Mouse (Mus musculus) thymus, adult 2 months (tissue): ENCODE measurements around the gene Tmem200a.

Experiments
- CTCF ChIP-seq: fragments of 200-500 bp; IDR thresholded peaks from 2 replicates; pipeline ENCODE4 v1.5.1; 2012; ENCODE audit warnings: mild to moderate bottlenecking, control low read depth, low read length, moderate library complexity, borderline replicate concordance; ENCODE audit not compliant: control insufficient read depth, poor library complexity, insufficient read depth; ENCODE audit errors: extremely low read depth
- POLR2A ChIP-seq: fragments of 200-500 bp; IDR thresholded peaks from 2 replicates; pipeline ENCODE4 v1.6.1; 2012; ENCODE audit warnings: mild to moderate bottlenecking, low read length, control low read depth, moderate library complexity; ENCODE audit not compliant: control insufficient read depth, poor library complexity, insufficient read depth; ENCODE audit errors: extremely low read depth

- TF ChIP-seq CTCF (no peak), POLR2A (no peak)
Observed at GRCm38 (mm10) chr10:26079678-26080077, 826 bp upstream of the Tmem200a start.
